ENCODE assay signal across 8 mouse cellular contexts in the genomic region with DNA sequence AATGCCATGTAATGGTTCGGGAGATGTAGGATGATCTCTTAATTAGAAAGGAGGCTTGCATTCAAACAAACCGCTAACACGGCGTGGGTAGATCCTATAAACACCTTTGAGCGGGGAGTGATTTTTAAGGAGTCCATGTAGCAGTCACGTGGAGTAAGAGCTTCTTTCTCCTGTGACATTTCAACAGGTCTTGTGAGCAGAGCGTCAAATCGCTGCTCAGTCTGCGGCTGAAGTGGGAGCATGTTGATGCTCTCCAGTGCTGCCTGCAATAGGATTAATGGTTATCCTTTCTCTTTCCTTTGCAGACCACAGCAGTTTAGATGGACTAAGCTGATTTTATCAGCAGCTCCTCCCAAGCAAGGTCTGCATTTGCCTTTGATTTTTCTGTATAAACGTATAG. TPM values are rescaled to one million over a fixed set of nuclear protein-coding genes. Genes with fewer than 3 reads are reported as not detected.
DNase-seq lines count a peak whose midpoint lies in the region; ATAC-seq and TF ChIP-seq lines count a peak whose summit lies in the region.

No protein-coding gene starts in this region.

- no peak for TF ChIP-seq EP300 in lung, postnatal 0 days (IDR thresholded peaks at IDR 0.05)
- TF ChIP-seq EP300 in heart, postnatal 0 days (IDR thresholded peaks at IDR 0.05; ENCODE audit: low read depth) = no peak

- peak; percentile 39 for DNase-seq in lung, postnatal 0 days (ENCODE audit: low spot score)
- DNase-seq in lung, adult 18-20 months = no peak
- peak; percentile 9 for DNase-seq in c-Kit-positive CD71-positive TER-119-negative erythroid progenitor cells, embryonic 14.5 days (ENCODE audit: low read depth)
- peak; percentile 15 for DNase-seq in heart, postnatal 0 days (ENCODE audit: low spot score)
- peak; percentile 31 for DNase-seq in retina, postnatal 1 day
- DNase-seq in layer of hippocampus, postnatal 25 days (ENCODE audit: extremely low spot score in 1 of 2, low spot score in 1 of 2) = no peak

- 3% methylated on average over 10 of the region's 10 CpGs for WGBS in lung, postnatal 0 days
- WGBS in heart, postnatal 0 days = 5% methylated on average over 10 of the region's 10 CpGs
- WGBS in limb, embryonic 15.5 days = 3% methylated on average over 10 of the region's 10 CpGs

- peak overlapping the region; percentile 75; the same call in 1 of the 2 replicates for H3K27ac ChIP-seq in lung, postnatal 0 days (ENCODE audit: low read length)
- peak overlapping the region; percentile 55; the same call in 1 of the 2 replicates for H3K27ac ChIP-seq in heart, postnatal 0 days (ENCODE audit: low read depth)
- H3K27ac ChIP-seq in limb, embryonic 15.5 days = no peak overlapping the region

- no peak for TF ChIP-seq CTCF in lung, postnatal 0 days (IDR thresholded peaks at IDR 0.05)
- TF ChIP-seq CTCF in heart, postnatal 0 days (IDR thresholded peaks at IDR 0.05; ENCODE audit: low read depth) = no peak

- H3K9me3 ChIP-seq in lung, postnatal 0 days (ENCODE audit: low read length) = no peaks in the 10 kb centered on the region
- no peaks in the 10 kb centered on the region for H3K9me3 ChIP-seq in heart, postnatal 0 days (replicated peaks; ENCODE audit: control insufficient read depth, low read length)
- no peaks in the 10 kb centered on the region for H3K9me3 ChIP-seq in limb, embryonic 15.5 days

- H3K4me2 ChIP-seq in lung, postnatal 0 days (replicated peaks; ENCODE audit: low read depth, low read length) = peak overlapping the region; percentile 88
- H3K4me2 ChIP-seq in heart, postnatal 0 days (ENCODE audit: low read depth, low read length) = peak overlapping the region; percentile 99
- peak overlapping the region; percentile 72 for H3K4me2 ChIP-seq in limb, embryonic 15.5 days

- no peaks in the 10 kb centered on the region for H3K36me3 ChIP-seq in lung, postnatal 0 days (ENCODE audit: insufficient read depth, low read length)
- H3K36me3 ChIP-seq in heart, postnatal 0 days (replicated peaks; ENCODE audit: control insufficient read depth, insufficient read depth, low read length) = no peaks in the 10 kb centered on the region
- H3K36me3 ChIP-seq in limb, embryonic 15.5 days = no peaks in the 10 kb centered on the region

- no peaks in the 10 kb centered on the region for H3K27me3 ChIP-seq in lung, postnatal 0 days (replicated peaks; ENCODE audit: insufficient read depth, low read length)
- H3K27me3 ChIP-seq in heart, postnatal 0 days (ENCODE audit: control insufficient read depth, insufficient read depth, low read length) = no peaks in the 10 kb centered on the region
- H3K27me3 ChIP-seq in limb, embryonic 15.5 days = no peaks in the 10 kb centered on the region

- H3K4me1 ChIP-seq in lung, postnatal 0 days (ENCODE audit: insufficient read depth, low read depth, low read length) = no peaks in the 10 kb centered on the region; the same call in 1 of the 2 replicates
- H3K4me1 ChIP-seq in heart, postnatal 0 days (ENCODE audit: control insufficient read depth, insufficient read depth) = peaks cover 7% of the 10 kb centered on the region
- H3K4me1 ChIP-seq in limb, embryonic 15.5 days = 0 out of 2 replicates have a peak, but pooled peaks cover 7% of the 10 kb centered on the region

- no peak for ATAC-seq in lung, postnatal 0 days
- ATAC-seq in heart, postnatal 0 days (ENCODE audit: insufficient read depth, low read depth) = no peak
- no peak for ATAC-seq in limb, embryonic 15.5 days (ENCODE audit: insufficient number of reproducible peaks, low FRiP score, low TSS enrichment, low read depth)
- ATAC-seq in erythroid progenitor cell, adult 5-6 weeks (replicated peaks; ENCODE audit: low FRiP score, poor library complexity, severe bottlenecking) = no peak

- H3K9ac ChIP-seq in lung, postnatal 0 days (replicated peaks; ENCODE audit: low read depth) = peak overlapping the region; percentile 54
- peak overlapping the region; percentile 71 for H3K9ac ChIP-seq in heart, postnatal 0 days (replicated peaks; ENCODE audit: low read depth, low read length)
- peak overlapping the region; percentile 58; the same call in 1 of the 2 replicates for H3K9ac ChIP-seq in limb, embryonic 15.5 days

- peak overlapping the region; percentile 61 for H3K4me3 ChIP-seq in lung, postnatal 0 days (ENCODE audit: low read depth, low read length)
- peak overlapping the region; percentile 86 for H3K4me3 ChIP-seq in heart, postnatal 0 days (ENCODE audit: low read depth, low read length)
- peak overlapping the region; percentile 57 for H3K4me3 ChIP-seq in limb, embryonic 15.5 days

RNA-seq across cellular contexts. Expression of a gene that starts 0.8 kb away (rescaled TPM):
- polyA plus RNA-seq in lung, postnatal 0 days (2015; fragmentation: Nextera tagmentation; extraction: Ambion mirVana) = 7.1 and 11.2 TPM in 2 replicates
- total RNA-seq in heart, postnatal 0 days (2014; rRNA removed; ENCODE audit: low replicate concordance) = 17.2 and 18.9 TPM in 2 replicates
- polyA plus RNA-seq in heart, postnatal 0 days (2015; fragmentation: Nextera tagmentation; extraction: Ambion mirVana) = 5.2 and 5.5 TPM in 2 replicates
- polyA plus RNA-seq in limb, embryonic 15.5 days (2015; fragmentation: Nextera tagmentation; extraction: Ambion mirVana) = 13.0 TPM in 2 replicates
- 6.7 and 14.4 TPM in 2 replicates for total RNA-seq in erythroid progenitor cell, adult 5-6 weeks (2015; ENCODE audit: low replicate concordance)
- 7.2 and 9.8 TPM in 2 replicates for total RNA-seq in erythroid progenitor cell, adult 5-6 weeks (2017; ENCODE audit: low replicate concordance)
- 10 to 100 TPM; 22.1 to 25.2 TPM for total RNA-seq in layer of hippocampus, postnatal 25 days (2021)

RNA-seq across cellular contexts. Expression of a gene that starts 6.7 kb away (rescaled TPM):
- 67.6 and 68.1 TPM in 2 replicates for polyA plus RNA-seq in lung, postnatal 0 days (2015; fragmentation: Nextera tagmentation; extraction: Ambion mirVana)
- 41.5 and 47.1 TPM in 2 replicates for total RNA-seq in heart, postnatal 0 days (2014; rRNA removed; ENCODE audit: low replicate concordance)
- polyA plus RNA-seq in heart, postnatal 0 days (2015; fragmentation: Nextera tagmentation; extraction: Ambion mirVana) = 50.9 and 54.7 TPM in 2 replicates
- 50.2 and 63.0 TPM in 2 replicates for polyA plus RNA-seq in limb, embryonic 15.5 days (2015; fragmentation: Nextera tagmentation; extraction: Ambion mirVana)
- total RNA-seq in erythroid progenitor cell, adult 5-6 weeks (2015; ENCODE audit: low replicate concordance) = 41.8 and 71.3 TPM in 2 replicates
- total RNA-seq in erythroid progenitor cell, adult 5-6 weeks (2017; ENCODE audit: low replicate concordance) = 16.9 and 65.2 TPM in 2 replicates
- total RNA-seq in layer of hippocampus, postnatal 25 days (2021) = 10 to 100 TPM; 29.2 to 32.4 TPM

RNA-seq across cellular contexts. Expression of a gene that starts 22.2 kb away (rescaled TPM):
- polyA plus RNA-seq in lung, postnatal 0 days (2015; fragmentation: Nextera tagmentation; extraction: Ambion mirVana) = not detected in 2 replicates
- total RNA-seq in heart, postnatal 0 days (2014; rRNA removed; ENCODE audit: low replicate concordance) = not detected in 2 replicates
- polyA plus RNA-seq in heart, postnatal 0 days (2015; fragmentation: Nextera tagmentation; extraction: Ambion mirVana) = not detected in 2 replicates
- not detected in 2 replicates for polyA plus RNA-seq in limb, embryonic 15.5 days (2015; fragmentation: Nextera tagmentation; extraction: Ambion mirVana)
- not detected in 2 replicates for total RNA-seq in erythroid progenitor cell, adult 5-6 weeks (2015; ENCODE audit: low replicate concordance)
- total RNA-seq in erythroid progenitor cell, adult 5-6 weeks (2017; ENCODE audit: low replicate concordance) = not detected in 2 replicates
- not detected for total RNA-seq in layer of hippocampus, postnatal 25 days (2021)

Comparison
In these comparisons a context has a peak if more than half of its experiments do, and no peak if none do; other contexts are left out.
1. DNase-seq: peak in lung, postnatal 0 days (single experiment), c-Kit-positive CD71-positive TER-119-negative erythroid progenitor cells, embryonic 14.5 days (single experiment), heart, postnatal 0 days (single experiment) and retina, postnatal 1 day (single experiment); none in lung, adult 18-20 months (0 of 2) and layer of hippocampus, postnatal 25 days (0 of 2).
2. Peak in every context shown above with its lines, with median percentiles within 50 percentile points of each other: H3K4me2 ChIP-seq, H3K4me3 ChIP-seq and H3K9ac ChIP-seq.